Mouse (Mus musculus) fat pad, adult 2 months (tissue): ENCODE data around the gene Arhgef2.

Experiments used
- DNase-seq: peaks from one replicate; pipeline ENCODE4 v3.0.0-alpha.2; 2011; ENCODE audit warnings: low read depth, low spot score; ENCODE audit errors: extremely low read depth

Gene Arhgef2

GRCm38 (mm10) chr3:88620146-88620991 lies 14.6 kb downstream of the Arhgef2 start:
- DNase-seq, result no peak

GRCm38 (mm10) chr3:88620992-88621536 lies 15.3 kb downstream of the Arhgef2 start:
- no peak for DNase-seq

GRCm38 (mm10) chr3:88621537-88622112 lies 15.9 kb downstream of the Arhgef2 start:
- DNase-seq, result no peak

GRCm38 (mm10) chr3:88622113-88622940 lies 16.6 kb downstream of the Arhgef2 start:
- DNase-seq, result no peak

- no peak for DNase-seq
Observed at GRCm38 (mm10) chr3:88622941-88623345, 17.2 kb downstream of the Arhgef2 start.

- no peak for DNase-seq
Observed at GRCm38 (mm10) chr3:88623346-88624135, 17.8 kb downstream of the Arhgef2 start.

GRCm38 (mm10) chr3:88624324-88624723 lies 18.6 kb downstream of the Arhgef2 start:
- DNase-seq, result no peak

- DNase-seq, result no peak
Observed at GRCm38 (mm10) chr3:88624951-88625350, 19.2 kb downstream of the Arhgef2 start.

- DNase-seq, result no peak
Observed at GRCm38 (mm10) chr3:88625531-88625930, 19.8 kb downstream of the Arhgef2 start.

GRCm38 (mm10) chr3:88626316-88626715 lies 20.6 kb downstream of the Arhgef2 start:
- no peak for DNase-seq

- DNase-seq, result no peak
Observed at GRCm38 (mm10) chr3:88627114-88627513, 21.3 kb downstream of the Arhgef2 start.

- no peak for DNase-seq
Observed at GRCm38 (mm10) chr3:88627535-88627934, 21.8 kb downstream of the Arhgef2 start.

GRCm38 (mm10) chr3:88628766-88629165 lies 23.0 kb downstream of the Arhgef2 start:
- no peak for DNase-seq

- DNase-seq, result no peak
Observed at GRCm38 (mm10) chr3:88629244-88629643, 23.5 kb downstream of the Arhgef2 start.

- DNase-seq, result no peak
Observed at GRCm38 (mm10) chr3:88630018-88630417, 24.3 kb downstream of the Arhgef2 start.

- no peak for DNase-seq
Observed at GRCm38 (mm10) chr3:88630849-88631341, 25.1 kb downstream of the Arhgef2 start.

- no peak for DNase-seq
Observed at GRCm38 (mm10) chr3:88631921-88632587, 26.3 kb downstream of the Arhgef2 start.

- no peak for DNase-seq
Observed at GRCm38 (mm10) chr3:88633056-88633455, 27.3 kb downstream of the Arhgef2 start.

GRCm38 (mm10) chr3:88635506-88636275 lies 29.9 kb downstream of the Arhgef2 start:
- no peak for DNase-seq
